Mouse (Mus musculus) retina, embryonic 14.5 days (tissue): Measurements from ENCODE around the gene Arl8b.
A peak's percentile ranks its signal among the peaks of the same experiment; 100 is the strongest.

Experiments used
- DNase-seq: peaks from one replicate; pipeline ENCODE4 v3.0.0-alpha.2; 2015; ENCODE audit warnings: low spot score

Gene Arl8b

DNA sequence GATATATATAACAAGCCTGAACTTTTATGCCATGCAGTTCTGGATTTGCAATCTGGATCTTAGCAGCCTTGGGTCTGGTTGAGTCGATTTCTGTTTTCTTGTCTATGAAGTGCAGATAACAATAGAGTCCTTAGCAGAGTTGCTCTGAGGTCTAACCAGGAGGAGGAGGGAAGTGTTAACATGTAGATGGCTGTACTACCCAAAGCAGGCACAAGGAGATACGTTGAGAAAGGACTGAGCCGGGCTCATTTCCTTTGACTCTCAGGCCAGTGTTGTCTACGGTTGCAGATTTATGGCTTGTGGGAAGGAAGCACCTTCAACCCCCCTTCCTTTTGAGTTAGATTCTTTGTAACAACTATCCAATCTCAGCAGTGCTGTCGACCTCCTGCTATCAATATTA, 1.9 kb downstream of the Arl8b start:
- DNase-seq: peak; percentile 9

DNA sequence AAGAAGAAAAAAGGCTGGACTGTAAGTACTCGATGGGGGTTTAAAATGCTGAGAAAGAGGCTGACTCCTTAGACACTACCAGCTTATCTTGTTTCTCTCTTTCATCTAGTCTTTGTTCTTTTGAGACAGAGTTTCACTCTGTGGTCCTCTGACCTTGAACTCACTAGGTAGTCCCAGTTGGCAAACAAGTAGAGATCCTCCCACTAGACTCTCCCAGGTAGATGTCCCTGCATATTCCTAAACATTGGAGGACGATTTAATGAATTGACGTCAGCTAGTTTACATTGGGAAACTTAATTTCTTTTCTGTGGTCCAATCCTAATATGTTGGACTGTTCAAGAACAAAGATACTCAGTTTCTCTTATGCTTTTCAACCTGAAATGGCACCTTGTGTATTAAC, 2.7 kb downstream of the Arl8b start:
- DNase-seq: no peak

DNA sequence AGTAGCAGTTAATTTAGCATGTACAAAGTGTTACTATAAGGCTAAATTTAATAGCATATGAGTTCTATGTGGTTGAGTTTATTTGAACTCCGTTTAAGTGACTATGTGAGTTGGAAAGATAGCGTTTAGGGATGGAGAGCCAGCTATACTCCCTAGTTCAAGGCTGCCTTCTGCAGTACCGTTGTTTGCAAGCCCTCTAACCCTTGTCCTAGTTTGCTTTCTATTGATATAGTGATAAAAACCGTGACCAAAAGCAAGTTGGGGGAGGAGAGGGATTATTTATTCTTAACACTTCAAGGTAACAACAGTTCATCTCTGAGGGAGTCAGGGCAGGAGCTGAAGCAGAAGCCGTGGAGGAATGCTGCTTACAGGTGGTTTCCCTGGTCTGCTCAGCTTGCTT, 8.6 kb downstream of the Arl8b start:
- no peak for DNase-seq

DNA sequence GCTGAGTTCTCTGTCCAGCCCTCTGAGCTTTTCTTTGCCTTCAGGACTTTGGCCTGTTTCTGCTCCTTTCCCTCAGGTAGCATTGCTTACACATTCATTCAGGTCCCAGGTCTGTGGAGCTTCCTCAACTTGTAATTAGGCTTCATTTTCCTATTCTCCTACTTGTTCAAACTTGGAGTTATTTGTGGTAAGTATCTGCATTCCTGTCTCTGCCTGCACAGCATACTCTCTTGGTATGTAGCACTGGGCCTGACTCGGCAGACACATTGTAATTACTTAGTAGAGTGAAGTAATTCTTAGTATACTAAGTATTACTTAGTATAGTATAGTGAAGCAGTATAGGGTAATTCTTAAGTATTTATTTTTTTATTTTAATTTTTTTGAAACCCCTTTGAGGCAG, 13.0 kb downstream of the Arl8b start:
- no peak for DNase-seq

DNA sequence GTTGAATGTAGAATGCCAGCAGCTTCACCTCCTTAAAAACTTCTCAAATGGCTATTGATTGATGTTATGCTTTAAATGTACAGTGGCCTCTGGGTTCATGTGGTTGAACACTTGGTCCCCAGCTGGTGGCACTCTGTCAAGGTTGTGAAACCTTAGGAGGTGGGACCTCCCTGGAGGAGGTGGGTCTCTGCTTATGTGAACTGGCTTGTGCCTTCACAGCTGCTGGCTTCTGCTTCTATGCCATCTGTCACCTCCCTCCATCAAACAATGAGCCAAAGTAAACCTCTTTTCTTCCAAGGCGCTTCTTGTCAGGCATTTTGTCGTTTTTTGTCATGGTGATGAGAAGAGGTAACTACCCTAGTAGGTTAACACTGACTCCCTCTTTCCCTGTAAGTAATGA, 13.8 kb downstream of the Arl8b start:
- DNase-seq: peak; percentile 28

DNA sequence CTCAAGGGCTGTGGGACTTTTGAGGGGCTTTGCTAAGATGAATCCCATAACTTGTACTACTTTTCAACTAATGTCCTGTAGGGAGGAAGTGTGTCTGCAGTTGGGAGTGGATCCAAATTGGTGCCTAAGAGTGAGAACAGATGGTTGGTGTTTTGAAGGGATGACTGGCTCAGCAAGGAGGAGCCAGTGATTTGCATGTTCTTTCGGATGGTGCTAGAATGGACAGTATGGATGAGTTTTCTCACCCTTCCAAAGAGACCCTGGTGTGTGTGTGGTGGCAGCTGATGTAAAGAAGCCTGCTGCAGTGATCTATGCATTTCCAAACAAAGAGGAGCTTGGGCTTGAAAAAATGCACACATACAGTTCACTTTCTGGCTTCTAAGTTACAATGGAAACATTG, 22.3 kb downstream of the Arl8b start:
- no peak for DNase-seq

DNA sequence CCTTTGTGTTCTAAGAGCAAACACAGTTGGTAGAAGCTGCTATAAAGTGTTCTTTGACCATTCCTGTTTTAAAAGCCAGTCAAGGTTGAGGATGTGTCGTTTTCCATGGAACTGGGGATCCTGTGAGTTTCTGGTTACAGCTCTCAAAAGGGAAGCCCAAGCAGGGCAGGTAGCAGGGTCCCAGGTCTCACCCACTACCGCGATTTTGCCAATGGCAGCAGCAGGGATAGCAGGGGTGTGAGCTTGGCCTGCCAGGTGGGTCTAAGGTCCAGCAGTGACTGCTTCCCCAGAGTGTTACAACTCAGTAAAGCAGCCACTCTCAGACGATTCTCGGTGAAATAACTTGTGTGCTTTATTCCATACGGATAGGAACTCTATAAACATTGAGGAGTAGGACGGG, 23.0 kb downstream of the Arl8b start:
- no peak for DNase-seq

DNA sequence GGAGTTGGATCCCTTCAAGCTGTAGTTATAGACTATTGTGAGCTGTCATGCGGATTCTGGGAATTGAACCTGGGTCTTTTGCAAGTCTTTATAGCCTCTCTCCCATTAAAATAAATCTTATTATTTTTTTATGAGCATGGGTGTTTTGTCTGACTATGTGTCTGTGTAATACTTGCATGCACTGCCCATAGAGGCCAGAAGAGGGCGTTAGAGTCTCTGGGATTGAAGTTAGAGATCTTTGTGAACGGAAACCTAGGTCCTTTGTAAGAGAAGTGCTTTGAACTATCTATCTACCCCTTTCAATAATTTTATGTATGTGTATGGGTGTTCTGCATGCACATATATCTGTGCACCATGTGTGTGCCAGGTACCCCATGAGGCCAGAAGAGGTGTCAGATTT, 24.5 kb downstream of the Arl8b start:
- DNase-seq: no peak

DNA sequence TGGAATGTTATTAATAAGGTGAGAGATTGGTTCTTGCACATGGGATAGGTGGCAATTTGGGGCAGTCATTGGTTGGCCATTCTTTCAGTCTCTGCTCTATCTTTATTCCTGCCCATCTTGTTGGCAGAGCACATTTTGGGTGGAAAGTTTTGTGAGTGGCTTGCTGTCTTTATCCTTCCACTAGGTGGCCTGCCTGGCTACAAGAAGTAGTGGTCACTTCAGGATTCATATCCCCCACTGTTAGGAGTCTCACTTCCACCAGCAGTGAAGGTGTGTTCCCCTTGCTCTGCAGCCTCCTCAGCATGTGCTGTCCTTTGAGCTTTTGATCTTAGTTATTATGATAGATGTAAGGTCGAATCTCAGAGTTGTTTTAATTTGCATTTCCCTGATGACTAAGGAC, 25.9 kb downstream of the Arl8b start:
- DNase-seq: no peak

DNA sequence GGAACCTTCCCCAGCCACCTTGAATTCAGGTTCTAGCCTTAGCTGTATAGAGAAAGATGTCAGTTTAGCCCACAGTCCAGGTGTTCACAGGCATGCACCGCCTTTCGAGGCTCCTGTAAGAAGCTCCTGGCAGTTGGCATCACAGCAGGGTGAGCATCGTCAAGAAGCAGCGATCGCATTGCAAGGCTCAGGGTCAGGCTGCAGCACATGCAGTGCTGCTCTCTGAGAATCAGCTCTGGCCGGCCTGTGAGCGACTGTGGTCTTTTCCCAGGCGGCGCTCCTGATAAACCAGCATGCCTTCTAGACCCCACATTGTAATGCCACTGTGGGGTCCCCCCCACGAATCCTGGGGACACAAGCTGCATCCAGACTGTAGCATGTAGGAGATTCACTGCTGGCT, 27.3 kb downstream of the Arl8b start:
- no peak for DNase-seq

DNA sequence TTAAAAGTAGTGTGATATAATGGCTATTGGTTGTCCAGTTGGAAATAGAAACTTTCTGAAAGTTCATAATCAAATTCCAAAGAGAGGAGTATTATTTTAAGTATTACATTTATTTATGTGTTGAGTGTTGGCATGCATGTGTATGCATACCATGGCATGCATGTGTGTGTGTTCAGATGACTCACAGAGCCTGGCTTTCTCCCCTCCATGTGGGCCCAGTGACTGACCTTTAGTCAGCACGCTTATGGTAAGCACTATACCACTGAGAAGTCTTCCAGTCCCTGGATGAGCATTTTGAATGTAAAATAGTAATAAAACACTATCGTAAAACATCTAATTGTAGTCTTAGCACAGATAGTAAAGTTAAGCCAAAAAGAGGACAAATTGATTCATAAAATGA, 29.2 kb downstream of the Arl8b start:
- no peak for DNase-seq

DNA sequence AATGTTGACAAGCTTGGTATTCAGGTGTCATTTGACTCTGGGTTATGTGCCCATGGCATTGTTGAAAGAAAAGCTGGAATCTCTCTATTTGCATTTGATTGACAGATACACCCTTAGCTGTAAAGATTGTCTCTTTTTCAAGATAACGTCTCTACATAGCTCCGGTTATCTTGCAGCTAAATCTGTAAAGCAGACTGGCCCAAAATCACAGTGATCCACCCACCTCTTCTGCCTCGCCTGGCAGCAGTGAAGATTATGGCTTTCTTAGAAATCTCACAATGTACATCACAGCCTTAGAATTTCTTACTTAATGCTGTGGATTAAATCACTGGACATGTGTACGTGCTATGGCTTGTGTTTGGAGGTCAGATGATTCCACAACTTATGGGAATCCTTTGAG, 34.6 kb downstream of the Arl8b start:
- DNase-seq: no peak

DNA sequence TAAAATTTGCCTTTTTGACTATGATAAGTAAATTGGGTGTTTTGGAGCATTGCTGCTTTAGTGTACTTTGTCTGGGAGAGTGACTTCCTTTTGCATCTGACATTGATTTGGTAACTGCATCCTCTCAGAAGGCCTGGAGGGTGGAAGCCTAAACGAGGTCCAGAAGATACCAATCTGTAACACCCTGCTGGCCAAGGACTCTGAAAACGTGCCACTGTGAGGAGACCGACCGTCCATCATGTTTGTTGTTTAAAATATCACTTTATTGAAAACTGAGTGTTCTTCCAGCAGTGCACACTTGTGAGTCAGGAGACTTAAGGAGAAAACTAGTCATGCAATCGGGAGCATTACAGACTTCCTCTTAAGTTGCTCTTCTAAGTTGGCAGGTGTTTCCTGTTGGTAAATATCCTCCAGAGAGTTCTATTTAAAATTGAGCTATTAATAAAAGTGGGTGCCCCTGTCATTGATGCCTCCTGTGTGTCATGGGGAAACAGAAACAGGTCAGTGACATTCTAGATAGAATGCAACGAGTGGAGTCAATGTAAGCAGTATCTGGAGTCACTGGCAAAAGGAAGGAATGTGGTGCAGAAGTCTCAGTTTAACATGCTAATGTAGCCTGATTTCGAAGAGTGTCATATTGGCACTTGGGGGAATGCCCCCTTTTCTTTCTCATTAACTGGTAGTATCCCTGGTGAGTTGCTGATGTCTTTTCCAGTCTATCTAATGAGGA, 42.1 kb downstream of the Arl8b start:
- DNase-seq: no peak

DNA sequence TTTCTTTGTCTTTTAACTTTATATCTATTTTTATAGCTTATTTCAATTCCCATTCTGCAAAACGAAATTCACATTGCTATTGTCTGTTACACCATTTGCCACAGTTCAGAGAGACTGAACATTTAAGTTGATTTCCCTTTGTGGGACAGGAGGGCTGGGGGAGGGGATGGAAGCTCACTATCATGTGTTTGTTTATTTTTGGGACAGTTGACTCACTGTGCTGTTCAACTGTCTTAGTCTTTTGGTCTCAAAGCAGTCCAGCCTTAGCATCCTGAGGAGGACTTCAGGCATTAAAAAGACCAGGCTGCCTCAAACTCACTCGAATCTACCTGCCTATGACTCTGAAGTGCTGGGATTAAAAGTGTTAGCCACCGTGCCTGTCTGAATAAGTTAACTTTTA, 43.2 kb downstream of the Arl8b start:
- no peak for DNase-seq

DNA sequence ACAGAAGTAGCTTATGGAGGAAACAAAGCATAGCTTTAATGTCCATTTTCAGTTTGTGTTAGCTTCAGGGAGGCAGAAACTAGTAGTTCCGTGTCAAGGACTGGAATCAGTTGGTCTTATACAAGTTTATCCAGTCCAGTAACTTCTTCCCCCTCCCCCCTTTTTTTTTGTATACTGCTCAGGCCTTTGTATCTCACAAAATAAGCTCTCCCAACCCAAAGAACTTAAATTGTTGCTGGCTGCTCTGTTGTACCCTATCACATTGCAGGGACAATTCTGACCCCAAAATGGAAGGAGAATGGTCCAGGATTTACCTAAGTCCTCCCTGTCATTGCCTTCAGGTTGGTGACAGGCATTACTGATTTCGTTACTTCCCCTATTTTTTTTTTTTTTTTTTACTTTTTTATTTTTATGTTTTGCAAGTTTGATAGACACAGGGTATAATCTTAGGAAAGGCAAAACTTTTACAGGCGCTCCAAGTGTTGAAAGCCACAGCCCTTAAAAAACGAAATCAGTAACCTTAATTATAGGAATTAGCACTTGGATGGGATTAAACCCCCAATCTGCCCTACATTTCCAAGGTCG, 44.5 kb downstream of the Arl8b start:
- no peak for DNase-seq

DNA sequence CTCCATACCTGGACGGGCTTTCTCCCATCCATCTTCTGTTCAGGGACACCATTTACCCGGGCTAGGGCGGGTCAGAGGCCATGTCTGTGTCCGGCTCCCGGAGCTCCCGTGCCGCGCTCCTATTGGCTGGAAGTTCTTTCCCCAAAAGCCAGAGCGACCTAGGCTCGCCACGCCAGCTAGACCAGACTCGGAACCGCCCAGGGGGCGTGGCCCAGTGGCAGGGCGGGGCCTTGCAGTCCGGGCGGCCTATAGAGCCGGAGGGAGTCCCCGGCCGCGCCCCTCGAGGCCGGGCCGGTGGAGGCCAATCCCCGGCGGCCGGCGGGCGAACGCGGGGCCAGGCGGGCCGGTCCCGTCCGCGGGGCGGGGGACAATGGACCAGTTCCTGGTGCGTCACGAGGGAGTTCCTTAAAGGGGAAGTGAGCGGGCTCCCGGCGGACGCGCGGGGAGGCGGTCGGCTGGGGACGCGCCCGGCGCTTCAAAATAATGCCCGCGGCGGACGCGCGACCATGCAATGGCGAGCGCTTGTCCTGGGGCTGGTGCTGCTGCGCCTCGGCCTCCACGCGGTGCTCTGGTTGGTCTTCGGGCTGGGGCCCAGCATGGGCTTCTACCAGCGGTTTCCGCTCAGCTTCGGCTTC, 45.5 kb downstream of the Arl8b start, which contains the start of gene Edem1:
Gene Edem1, plus strand, starts transcription at position 408 of the 635 bp plus-strand sequence.
- peak; percentile 97 for DNase-seq

DNA sequence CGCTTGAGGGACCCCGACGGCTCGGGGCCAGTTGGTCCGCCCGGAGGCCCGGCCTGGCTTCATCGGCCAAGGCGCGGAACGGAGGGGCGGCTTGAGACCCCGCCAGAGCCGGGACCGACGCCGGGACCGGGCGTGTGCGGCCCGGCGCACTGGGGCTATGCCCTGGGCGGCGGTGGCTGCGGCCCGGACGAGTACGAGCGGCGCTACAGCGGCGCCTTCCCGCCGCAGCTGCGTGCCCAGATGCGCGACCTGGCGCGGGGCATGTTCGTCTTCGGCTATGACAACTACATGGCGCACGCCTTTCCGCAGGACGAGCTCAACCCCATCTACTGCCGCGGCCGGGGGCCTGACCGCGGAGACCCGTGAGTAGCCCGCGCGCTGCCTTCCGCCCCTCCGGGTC, 46.0 kb downstream of the Arl8b start:
- peak; percentile 43 for DNase-seq

DNA sequence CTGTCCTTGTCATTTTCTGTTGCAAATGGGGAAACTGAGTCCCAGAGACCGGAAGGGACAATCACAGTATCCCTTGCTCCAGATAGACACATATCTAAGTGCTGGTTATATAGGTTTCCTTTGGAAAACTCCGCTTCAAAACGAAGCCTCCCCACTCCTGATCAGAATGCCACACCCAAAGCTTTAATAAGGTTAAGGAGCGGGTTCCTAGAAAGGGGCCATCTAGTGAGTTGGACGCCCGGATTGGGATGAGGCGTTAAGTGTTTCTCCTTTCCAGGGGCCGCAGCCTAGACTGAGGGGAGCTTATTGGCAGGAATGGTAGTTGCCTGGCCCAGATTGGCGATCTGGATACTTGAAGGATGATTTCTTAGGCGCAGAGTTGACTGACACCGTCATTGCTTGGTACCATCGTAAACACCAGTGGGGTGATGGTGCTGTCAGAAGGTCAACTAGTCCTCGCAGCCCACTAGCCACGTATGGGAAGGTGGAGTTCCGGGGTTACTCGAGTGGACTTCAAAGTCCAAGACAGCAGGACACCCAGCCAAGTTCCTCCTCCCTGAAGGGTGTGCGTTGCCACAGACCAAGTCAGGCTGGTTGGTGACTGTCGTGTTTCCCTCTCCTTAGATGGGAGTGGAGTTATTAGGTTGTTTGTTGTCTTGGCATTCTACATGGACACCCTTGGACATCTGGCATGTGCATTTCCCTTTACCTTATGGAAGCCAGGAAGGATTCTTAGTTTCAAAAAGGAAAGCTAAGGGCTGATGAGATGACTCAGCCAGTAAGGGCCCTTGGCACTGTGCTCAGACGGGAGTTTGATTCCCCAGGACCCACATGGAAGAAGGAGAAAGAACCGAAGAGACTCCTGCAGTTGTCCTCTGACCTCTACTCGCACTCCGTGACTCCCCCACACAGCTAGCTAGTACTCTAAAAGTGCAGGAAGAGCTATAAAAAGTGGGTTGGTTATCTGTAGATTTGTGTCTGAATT, 46.8 kb downstream of the Arl8b start:
- DNase-seq: peak; percentile 27

DNA sequence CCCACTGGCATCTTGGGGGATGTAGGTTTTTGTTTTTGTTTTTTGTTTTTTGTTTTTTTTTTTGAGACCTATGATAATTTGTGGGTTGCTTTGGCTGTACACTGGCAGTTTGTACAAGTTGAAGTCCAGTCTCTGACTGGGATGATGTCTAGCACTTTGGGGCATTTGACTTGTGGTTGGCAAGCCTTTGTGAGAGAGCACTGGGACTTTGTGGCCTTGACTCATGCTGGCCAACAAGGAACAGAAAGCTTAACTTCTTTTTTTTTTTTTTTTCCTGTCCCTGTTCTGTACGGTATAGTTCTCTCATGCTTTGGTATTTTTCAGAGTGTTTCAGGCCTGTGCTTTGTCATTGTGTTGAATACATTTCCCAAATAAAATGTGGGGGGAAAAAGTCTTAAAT, 49.3 kb downstream of the Arl8b start:
- DNase-seq: no peak

DNA sequence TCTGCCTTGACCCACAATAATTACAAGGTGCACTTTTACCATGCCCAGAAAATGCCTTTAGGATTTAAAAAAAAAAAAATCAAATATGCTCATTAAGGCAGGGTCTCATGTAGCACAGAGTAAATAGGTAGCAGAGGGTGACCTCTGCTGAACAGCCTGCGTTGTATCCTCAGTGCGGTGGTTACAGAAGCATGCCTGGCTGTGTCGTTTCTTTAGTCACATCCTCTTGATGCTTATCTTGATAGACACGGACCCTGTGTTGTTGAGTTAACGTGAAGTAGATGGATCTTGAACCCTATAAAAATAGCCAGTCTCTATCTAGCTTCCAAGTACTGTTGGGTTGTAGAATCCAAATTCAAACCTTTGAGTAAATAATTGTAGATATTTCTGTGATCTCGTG, 50.1 kb downstream of the Arl8b start:
- no peak for DNase-seq

DNA sequence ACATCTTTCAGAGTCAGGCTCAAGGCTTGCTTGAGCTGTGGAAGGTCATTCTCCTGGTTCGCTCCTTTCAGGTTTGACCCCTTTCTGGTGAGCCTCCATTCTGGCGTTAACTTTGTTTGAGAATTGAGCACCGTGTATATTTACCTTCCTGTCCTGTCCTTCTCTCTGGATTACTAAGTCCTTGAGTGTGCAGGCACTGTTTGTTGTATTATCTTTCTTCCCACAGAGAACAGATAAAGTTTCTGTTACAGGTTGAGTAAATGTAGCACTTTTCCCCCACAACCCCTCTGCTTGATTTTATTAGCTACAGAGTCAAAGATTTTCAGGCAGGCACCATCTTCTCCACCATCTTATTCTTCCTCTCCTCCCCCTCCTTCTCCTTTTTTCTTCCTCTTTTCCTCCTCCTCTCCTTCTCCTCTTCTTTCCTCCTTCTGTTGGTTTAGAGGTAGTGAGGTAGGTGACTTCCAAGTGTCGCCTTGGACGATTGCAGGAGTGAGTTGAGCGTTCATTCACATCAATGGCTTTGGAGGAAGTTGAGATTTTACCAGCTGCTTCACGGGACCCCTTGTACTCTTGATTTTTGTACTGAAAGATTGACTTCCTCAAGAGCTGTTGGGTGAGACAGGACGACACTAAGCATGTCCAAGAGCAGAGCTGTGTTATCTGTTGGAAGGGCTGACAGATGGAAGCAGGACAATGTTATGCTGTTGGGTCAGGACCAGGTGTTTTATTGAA, 51.2 kb downstream of the Arl8b start:
- no peak for DNase-seq
